Mouse (Mus musculus): ENCODE measurements around the gene Diaph2.
A peak's percentile ranks its signal among the peaks of the same experiment; 100 is the strongest.
"Not testable (repeated sequence)": the region's sequence is repeated elsewhere in the genome, so short reads cannot be mapped to it uniquely, and the experiment has no call there.

Diaph2 gene

GRCm38 (mm10) chrX:129833887-129834286, 84.3 kb downstream of the Diaph2 start:
- no peak for DNase-seq

GRCm38 (mm10) chrX:129884465-129884864, 134.9 kb downstream of the Diaph2 start:
- DNase-seq: no peak

GRCm38 (mm10) chrX:129925806-129926205, 176.3 kb downstream of the Diaph2 start:
- DNase-seq: no peak

- no peak for DNase-seq
Measured at GRCm38 (mm10) chrX:129974816-129975215, 225.3 kb downstream of the Diaph2 start.

GRCm38 (mm10) chrX:130008210-130008609, 258.7 kb downstream of the Diaph2 start:
- DNase-seq: no peak

- DNase-seq: no peak
Measured at GRCm38 (mm10) chrX:130019735-130020134, 270.2 kb downstream of the Diaph2 start.

GRCm38 (mm10) chrX:130044525-130044924, 295.0 kb downstream of the Diaph2 start:
- no peak for DNase-seq

- DNase-seq: no peak
Measured at GRCm38 (mm10) chrX:130149216-130149615, 399.7 kb downstream of the Diaph2 start.

GRCm38 (mm10) chrX:130152164-130152563, 402.6 kb downstream of the Diaph2 start:
- DNase-seq: no peak

GRCm38 (mm10) chrX:130173126-130173525, 423.6 kb downstream of the Diaph2 start:
- DNase-seq: no peak

GRCm38 (mm10) chrX:130187891-130188290, 438.3 kb downstream of the Diaph2 start:
- no peak for DNase-seq

- DNase-seq: no peak
Measured at GRCm38 (mm10) chrX:130188449-130188848, 438.9 kb downstream of the Diaph2 start.

GRCm38 (mm10) chrX:130189250-130189649, 439.7 kb downstream of the Diaph2 start:
- DNase-seq: no peak

GRCm38 (mm10) chrX:130197412-130197811, 447.9 kb downstream of the Diaph2 start:
- not testable (repeated sequence) for DNase-seq

GRCm38 (mm10) chrX:130205243-130205642, 455.7 kb downstream of the Diaph2 start:
- no peak for DNase-seq

- DNase-seq: no peak
Measured at GRCm38 (mm10) chrX:130212227-130212626, 462.7 kb downstream of the Diaph2 start.

- no peak for DNase-seq
Measured at GRCm38 (mm10) chrX:130212759-130213158, 463.2 kb downstream of the Diaph2 start.

GRCm38 (mm10) chrX:130230045-130230444, 480.5 kb downstream of the Diaph2 start:
- no peak for DNase-seq

GRCm38 (mm10) chrX:130235167-130235566, 485.6 kb downstream of the Diaph2 start:
- DNase-seq: no peak

- no peak for DNase-seq
Measured at GRCm38 (mm10) chrX:130246652-130247051, 497.1 kb downstream of the Diaph2 start.

- DNase-seq: no peak
Measured at GRCm38 (mm10) chrX:130253664-130254063, 504.1 kb downstream of the Diaph2 start.

- DNase-seq: no peak
Measured at GRCm38 (mm10) chrX:130265707-130266106, 516.2 kb downstream of the Diaph2 start.

GRCm38 (mm10) chrX:130279144-130279543, 529.6 kb downstream of the Diaph2 start:
- no peak for DNase-seq

GRCm38 (mm10) chrX:130281484-130281883, 531.9 kb downstream of the Diaph2 start:
- DNase-seq: no peak

- peak; percentile 77 for DNase-seq
Measured at GRCm38 (mm10) chrX:130287032-130287431, 537.5 kb downstream of the Diaph2 start.

- DNase-seq: no peak
Measured at GRCm38 (mm10) chrX:130289775-130290174, 540.2 kb downstream of the Diaph2 start.
